Mouse (Mus musculus) neural tube, embryonic 14.5 days (tissue): ENCODE results near the gene Jakmip3. TPM values are rescaled to one million over a fixed set of nuclear protein-coding genes. Genes with fewer than 3 reads are reported as not detected.

Experiments used
- ATAC-seq: fragments of 200-750 bp; cut with Nextera tagmentation; 2 replicates; pipeline ENCODE4 v1.8.0; 2017; ENCODE audit warnings: low read depth, mild to moderate bottlenecking, moderate TSS enrichment, moderate library complexity
- H3K27ac ChIP-seq: fragments of 300-500 bp; sonication (generic); 2 replicates; pipeline ENCODE4 v1.5.1; 2014; ENCODE audit warnings: low read depth, mild to moderate bottlenecking, control low read depth, low read length, moderate library complexity, mixed read lengths
- H3K27me3 ChIP-seq: fragments of 300-500 bp; sonication (generic); 2 replicates; pipeline ENCODE4 v1.6.1; 2014; ENCODE audit warnings: low read length; ENCODE audit not compliant: control insufficient read depth, insufficient read depth
- H3K36me3 ChIP-seq: fragments of 300-500 bp; sonication (generic); 2 replicates; pipeline ENCODE4 v1.6.1; 2014; ENCODE audit warnings: low read length, mixed read lengths; ENCODE audit not compliant: control insufficient read depth, insufficient read depth
- H3K4me1 ChIP-seq: fragments of 300-500 bp; sonication (generic); 2 replicates; pipeline ENCODE4 v1.6.1; 2014; ENCODE audit warnings: low read length; ENCODE audit not compliant: control insufficient read depth, insufficient read depth
- H3K4me2 ChIP-seq: fragments of 300-500 bp; sonication (generic); 2 replicates; pipeline ENCODE4 v1.6.1; 2014; ENCODE audit warnings: mild to moderate bottlenecking, low read depth, low read length, control low read depth
- H3K4me3 ChIP-seq: fragments of 300-500 bp; sonication (generic); 2 replicates; pipeline ENCODE4 v1.5.1; 2014; ENCODE audit warnings: low read depth, low read length, control low read depth, mixed read lengths
- H3K9ac ChIP-seq: fragments of 300-500 bp; sonication (generic); replicated peaks from 2 replicates; pipeline ENCODE4 v1.6.1; 2014; ENCODE audit warnings: low read depth, mild to moderate bottlenecking, control low read depth, low read length, mixed read lengths
- H3K9me3 ChIP-seq: fragments of 300-500 bp; sonication (generic); 2 replicates; pipeline ENCODE4 v1.6.1; 2016; ENCODE audit warnings: low read length; ENCODE audit not compliant: control insufficient read depth
- WGBS: fragments of 180-500 bp; shearing (Covaris S2); extraction: QIAGEN DNeasy Blood & Tissue Kit; methylation state at CpG from one replicate; pipeline ENCODE4 v1.1.7; 2014; 5-methylcytosine and 5-hydroxymethylcytosine counted together
- polyA plus RNA-seq: library from polyadenylated mRNA; unstranded; fragments of >200 nt; fragmentation: Nextera tagmentation; extraction: Ambion mirVana; gene quantifications from 2 replicates; pipeline ENCODE4 v1.2.1, GENCODE M21; 2014

Gene Jakmip3
- polyA plus RNA-seq, 1 experiment from 2014 or later, result 15.0 TPM

- WGBS, result 14% methylated on average over 6 of the region's 6 CpGs
These were observed 189.8 kb downstream of the Jakmip3 start for GRCm38 (mm10) chr7:139130361-139130760.

GRCm38 (mm10) chr7:139131538-139131937, 191.0 kb downstream of the Jakmip3 start:
- Histone ChIP-seq H3K4me2 (no peak overlapping the region), H3K4me1 (peaks cover 5% of the 10 kb centered on the region), H3K36me3 (no peaks in the 10 kb centered on the region), H3K9me3 (no peaks in the 10 kb centered on the region), H3K27me3 (no peaks in the 10 kb centered on the region), H3K9ac (no peak overlapping the region), H3K27ac (no peak overlapping the region), H3K4me3 (no peak overlapping the region)
- WGBS, result 69% methylated on average over 8 of the region's 8 CpGs
- no peak for ATAC-seq

More at GRCm38 (mm10) chr7:139130361-139130760, 189.8 kb downstream of the Jakmip3 start:
- Histone ChIP-seq H3K4me2 (no peak overlapping the region), H3K4me1 (peaks cover 5% of the 10 kb centered on the region), H3K4me3 (no peak overlapping the region), H3K27ac (no peak overlapping the region; the same call in 1 of the 2 replicates), H3K9me3 (no peaks in the 10 kb centered on the region), H3K9ac (no peak overlapping the region), H3K36me3 (no peaks in the 10 kb centered on the region), H3K27me3 (no peaks in the 10 kb centered on the region)
- 0 out of 2 replicates have a peak, but pooled peaks have one; percentile 20 for ATAC-seq

DNA sequence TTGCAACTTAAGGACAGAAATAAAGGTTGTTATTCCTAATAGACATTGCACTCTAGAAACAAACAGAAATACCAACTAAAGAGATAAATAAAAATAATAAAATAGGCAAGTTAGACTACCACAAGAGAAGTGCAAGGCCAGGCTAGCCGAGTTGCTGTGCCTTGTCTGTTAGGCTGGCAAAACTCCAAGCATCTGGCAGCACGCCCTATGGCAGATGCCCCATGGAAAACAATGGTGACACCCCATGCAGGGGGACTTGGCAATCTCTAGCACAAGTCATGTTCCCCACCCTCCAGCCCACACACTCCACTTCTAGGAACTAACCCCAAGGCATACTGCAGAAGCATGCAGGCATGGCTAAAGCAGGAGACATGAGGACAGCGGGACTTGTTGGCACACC, 192.9 kb downstream of the Jakmip3 start:
- no peak for ATAC-seq
- 54% methylated on average over 3 of the region's 3 CpGs for WGBS

More for the DNA sequence above, 192.9 kb downstream of the Jakmip3 start:
- peaks cover 10% of the 10 kb centered on the region for H3K4me1 ChIP-seq
- H3K27me3 ChIP-seq, result no peaks in the 10 kb centered on the region
- H3K4me2 ChIP-seq, result no peak overlapping the region
- H3K36me3 ChIP-seq, result no peaks in the 10 kb centered on the region
- no peak overlapping the region for H3K9ac ChIP-seq
- no peaks in the 10 kb centered on the region for H3K9me3 ChIP-seq
- no peak overlapping the region for H3K4me3 ChIP-seq
- H3K27ac ChIP-seq, result no peak overlapping the region

Other genes starting within 250 kb of the Jakmip3 start
- 108 and 115 TPM in 2 replicates for gene Ppp2r2d, start 94.7 kb upstream of the Jakmip3 start, polyA plus RNA-seq
- 39.2 and 47.8 TPM in 2 replicates for gene Mapk1ip1, start 94.5 kb upstream of the Jakmip3 start, polyA plus RNA-seq
- 126 and 143 TPM in 2 replicates for gene Bnip3, start 31.2 kb upstream of the Jakmip3 start, polyA plus RNA-seq
- gene Dpysl4, start 145.3 kb downstream of the Jakmip3 start, polyA plus RNA-seq, result 256 TPM in 2 replicates